Mouse (Mus musculus): ENCODE measurements at regions not wholly inside any gene's neighbourhood (a gene's known extent, or its start where the extent isn't known, plus 50 kb on each side); places are given as distances from the start of the nearest gene placed in this dataset.
A peak's percentile ranks its signal among the peaks of the same experiment; 100 is the strongest.

DNA sequence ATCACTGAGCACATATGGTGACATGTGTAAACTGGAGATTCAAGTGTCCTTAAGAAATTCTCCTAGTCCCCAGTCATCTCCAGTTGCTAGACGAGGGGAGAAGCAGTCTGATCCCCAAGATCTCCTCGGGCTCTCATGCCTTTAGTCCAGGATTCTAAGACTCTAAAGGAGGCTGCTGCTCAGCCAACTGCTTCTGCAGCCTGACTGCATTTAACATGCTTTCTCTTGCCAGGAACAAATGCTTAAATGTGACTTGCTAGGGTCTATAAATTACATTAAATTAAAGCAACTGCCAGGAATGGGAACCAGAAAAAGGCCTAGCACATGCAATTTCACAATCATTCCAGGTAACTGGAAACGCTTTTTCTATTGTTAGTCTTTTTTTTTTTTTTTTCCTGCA, 599.8 kb upstream of the Gcfc2 start:
- DNase-seq (ENCODE audit: low read depth, low spot score): no peak

DNA sequence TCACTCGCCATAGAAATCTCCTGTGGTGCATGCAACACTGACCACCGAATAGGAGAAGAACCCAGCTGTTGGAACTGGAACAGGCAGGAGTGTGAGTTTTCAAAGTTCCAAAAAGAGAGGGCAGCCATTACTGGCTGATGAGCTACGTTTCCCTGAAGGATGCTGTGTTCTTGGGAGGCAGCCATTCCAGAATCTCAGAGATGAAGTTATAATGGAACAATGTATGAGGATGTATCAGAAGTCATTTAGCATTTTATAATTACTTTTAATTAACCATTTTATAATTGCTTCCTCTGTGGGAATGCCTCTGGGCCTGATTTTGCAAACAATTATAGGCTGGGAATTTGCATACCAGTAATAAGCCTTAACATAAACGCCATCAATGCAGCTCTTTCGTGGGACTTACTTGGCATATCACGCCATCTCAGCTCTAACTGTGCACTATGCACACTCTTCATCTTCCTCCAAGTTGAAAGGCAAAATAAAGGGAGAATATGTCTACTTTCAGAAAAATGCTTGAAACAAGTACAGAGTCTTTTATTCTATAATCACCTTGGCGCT, 559.4 kb upstream of the Gcfc2 start:
- no peak for DNase-seq (ENCODE audit: low read depth, low spot score)

DNA sequence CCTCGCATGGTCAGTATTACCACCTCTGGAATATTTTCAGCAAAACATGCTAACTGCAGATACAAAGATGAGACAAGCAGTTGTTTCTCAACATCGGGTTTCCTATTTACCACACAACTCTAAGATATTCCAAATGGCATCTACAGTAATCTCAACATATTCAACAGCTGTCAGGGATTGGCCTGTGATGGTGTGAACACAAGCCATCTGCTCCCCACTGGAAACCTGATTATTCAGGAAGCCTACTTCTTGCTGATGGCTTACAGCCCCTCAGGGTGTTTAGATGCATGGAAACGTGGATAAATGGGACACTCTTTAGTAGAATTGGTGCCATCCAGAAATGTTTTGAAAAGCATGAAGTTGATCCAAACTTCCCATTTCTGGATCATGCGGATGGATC, 535.0 kb upstream of the Gcfc2 start:
- no peak for DNase-seq (ENCODE audit: low read depth, low spot score)

DNA sequence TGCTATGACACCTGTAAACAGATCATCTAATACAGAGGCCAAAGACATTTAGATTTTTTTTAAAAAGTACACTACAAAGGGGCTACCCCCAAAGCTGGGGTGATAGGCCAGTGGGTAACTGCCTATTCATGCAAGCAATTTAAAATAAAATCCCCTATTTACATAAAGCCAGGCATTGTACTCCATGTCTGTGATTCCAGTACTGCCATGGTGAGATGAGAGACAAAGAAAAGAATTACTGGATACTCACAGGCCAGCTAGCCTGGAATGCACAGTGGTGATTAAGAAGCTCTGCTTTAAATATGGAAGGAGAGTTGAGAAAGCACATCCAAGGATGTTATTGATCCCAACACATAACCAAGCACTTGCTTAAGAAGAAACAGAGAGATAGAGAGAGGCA, 520.3 kb upstream of the Gcfc2 start:
- DNase-seq (ENCODE audit: low read depth, low spot score): no peak

DNA sequence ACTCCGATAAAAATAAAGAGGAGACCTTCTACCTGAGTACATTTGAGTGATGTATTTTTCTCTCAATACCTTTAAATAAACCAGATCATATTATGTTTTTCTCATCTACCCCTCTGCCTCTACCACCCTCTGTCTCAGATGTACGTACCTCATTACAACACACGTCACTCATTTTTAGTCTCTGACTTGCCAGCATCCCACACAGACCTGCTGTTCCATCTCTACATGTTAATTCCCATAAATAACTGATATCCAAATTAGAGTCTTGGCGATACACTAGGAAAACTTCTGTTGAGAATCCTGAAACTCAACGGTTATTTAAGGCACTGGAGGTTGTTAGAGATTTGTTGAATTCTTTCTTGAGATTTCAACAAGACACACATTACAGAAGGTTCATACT, 509.9 kb upstream of the Gcfc2 start:
- DNase-seq (ENCODE audit: low read depth, low spot score): no peak

- no peak for DNase-seq (ENCODE audit: low read depth, low spot score)
Observed at GRCm38 (mm10) chr6:81434745-81435144, 488.7 kb upstream of the Gcfc2 start.

DNA sequence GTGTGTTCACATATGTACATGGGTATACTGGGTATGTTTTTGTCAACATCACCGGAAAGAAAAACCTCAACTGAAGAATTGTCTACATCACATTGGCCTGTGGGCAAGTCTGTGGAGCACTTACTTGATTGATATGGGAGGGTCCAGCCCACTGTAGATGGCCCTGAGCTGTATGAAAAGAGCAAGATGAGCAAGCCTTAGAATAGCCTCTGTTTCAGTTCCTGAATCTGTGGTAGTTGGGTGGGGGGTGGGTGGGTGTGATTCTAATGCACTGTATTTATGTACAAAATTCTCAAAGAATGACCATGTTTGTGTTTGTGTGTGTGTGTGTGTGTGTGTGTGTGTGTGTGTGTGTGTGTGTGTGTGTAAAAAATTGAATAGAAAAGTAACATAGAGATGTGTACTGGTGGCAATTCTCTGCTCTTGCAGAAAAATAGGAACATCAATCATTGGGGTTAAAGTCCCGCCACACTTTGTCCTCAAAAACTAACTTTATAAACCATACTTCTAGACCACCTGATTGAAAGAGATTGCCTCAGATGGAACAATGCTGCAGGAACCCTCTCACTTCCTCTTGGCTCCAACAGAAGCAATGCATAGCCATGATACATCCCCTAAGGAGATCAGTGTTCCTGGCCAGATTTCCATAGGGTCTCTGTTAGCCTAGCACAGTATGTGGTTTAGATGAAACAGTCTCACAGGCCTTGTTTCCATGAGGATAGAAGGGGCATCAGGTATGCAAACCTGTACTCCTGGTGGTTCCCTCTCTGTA, 484.3 kb upstream of the Gcfc2 start:
- DNase-seq (ENCODE audit: low read depth, low spot score): no peak

DNA sequence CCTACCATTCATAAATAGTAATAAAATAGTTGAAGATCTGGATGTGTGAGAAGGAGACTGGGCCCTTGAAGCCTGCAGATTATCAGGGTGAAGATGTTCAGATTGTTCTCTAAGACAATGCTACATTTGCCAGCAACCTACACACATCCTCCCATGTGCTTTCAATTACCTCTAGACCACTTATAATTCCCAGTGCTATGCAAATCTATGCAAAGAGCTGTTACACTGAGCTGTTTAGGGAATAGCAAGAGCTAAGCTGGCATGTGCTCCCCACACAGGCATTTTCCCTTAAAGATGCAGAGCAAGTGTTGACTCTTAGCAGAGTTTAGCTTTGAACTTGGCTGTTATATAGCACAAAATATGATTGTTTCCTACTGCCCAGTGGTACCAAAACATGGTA, 482.1 kb upstream of the Gcfc2 start:
- no peak for DNase-seq (ENCODE audit: low read depth, low spot score)

- no peak for DNase-seq (ENCODE audit: low read depth, low spot score)
Observed at GRCm38 (mm10) chr6:81446019-81446800, 477.3 kb upstream of the Gcfc2 start.

- no peak for DNase-seq (ENCODE audit: low read depth, low spot score)
Observed at GRCm38 (mm10) chr6:81447701-81448100, 475.8 kb upstream of the Gcfc2 start.

GRCm38 (mm10) chr6:81448366-81448765, 475.1 kb upstream of the Gcfc2 start:
- no peak for DNase-seq (ENCODE audit: low read depth, low spot score)

GRCm38 (mm10) chr6:81461095-81461494, 462.4 kb upstream of the Gcfc2 start:
- no peak for DNase-seq (ENCODE audit: low read depth, low spot score)

DNA sequence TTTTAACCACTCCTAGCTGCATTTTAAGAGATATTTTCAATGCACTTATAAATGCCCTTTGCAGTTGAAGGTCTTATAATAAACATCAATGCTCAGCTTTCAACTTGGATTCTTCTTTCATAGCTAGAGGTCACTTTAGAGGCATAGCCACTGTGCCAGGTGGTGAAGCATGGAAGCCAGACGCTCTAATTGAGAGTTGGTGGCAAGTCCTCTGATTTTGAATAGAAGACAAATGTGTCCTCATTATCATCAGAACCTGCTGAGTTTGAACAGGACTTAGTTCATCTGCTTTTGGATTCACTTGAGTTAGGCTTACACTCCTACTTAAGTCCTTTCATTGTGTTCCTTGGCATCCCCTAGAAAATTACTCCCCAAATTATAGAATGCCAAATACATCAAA, 459.0 kb upstream of the Gcfc2 start:
- no peak for DNase-seq (ENCODE audit: low read depth, low spot score)

GRCm38 (mm10) chr6:81466536-81466935, 456.9 kb upstream of the Gcfc2 start:
- DNase-seq (ENCODE audit: low read depth, low spot score): no peak

DNA sequence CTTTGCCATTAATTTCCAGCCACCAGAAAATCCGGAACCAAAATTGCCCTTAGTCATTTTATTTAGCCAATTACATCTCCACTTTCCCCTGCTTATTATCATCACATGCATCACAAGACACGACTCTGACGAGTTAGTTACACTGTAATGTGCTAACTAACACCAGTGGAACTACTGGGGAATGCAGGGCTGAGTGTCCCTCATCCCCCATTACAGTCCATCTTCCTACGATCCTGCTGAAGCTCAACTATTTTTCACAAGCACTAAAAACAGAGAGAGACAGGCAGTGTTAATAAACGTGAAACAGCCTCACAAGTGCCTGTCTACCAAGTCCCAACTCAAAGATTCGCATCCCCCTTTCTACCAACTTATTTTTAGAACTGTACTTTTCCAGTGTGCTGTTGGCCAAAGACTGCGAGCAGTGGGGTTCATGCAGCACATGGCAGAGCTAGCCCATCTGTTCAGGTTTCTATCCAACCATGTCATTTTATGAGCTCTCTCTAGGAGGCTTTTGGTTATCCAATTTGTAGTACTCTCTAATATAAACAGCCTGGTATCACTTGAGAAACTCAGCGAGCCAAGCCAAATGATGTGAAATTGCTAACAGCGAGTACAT, 452.0 kb upstream of the Gcfc2 start:
- peak; percentile 51 for DNase-seq (ENCODE audit: low read depth, low spot score)

- DNase-seq (ENCODE audit: low read depth, low spot score): no peak
Observed at GRCm38 (mm10) chr6:81472506-81472905, 451.0 kb upstream of the Gcfc2 start.

GRCm38 (mm10) chr6:81474786-81475185, 448.7 kb upstream of the Gcfc2 start:
- no peak for DNase-seq (ENCODE audit: low read depth, low spot score)

- no peak for DNase-seq (ENCODE audit: low read depth, low spot score)
Observed at GRCm38 (mm10) chr6:81487006-81487405, 436.5 kb upstream of the Gcfc2 start.

DNA sequence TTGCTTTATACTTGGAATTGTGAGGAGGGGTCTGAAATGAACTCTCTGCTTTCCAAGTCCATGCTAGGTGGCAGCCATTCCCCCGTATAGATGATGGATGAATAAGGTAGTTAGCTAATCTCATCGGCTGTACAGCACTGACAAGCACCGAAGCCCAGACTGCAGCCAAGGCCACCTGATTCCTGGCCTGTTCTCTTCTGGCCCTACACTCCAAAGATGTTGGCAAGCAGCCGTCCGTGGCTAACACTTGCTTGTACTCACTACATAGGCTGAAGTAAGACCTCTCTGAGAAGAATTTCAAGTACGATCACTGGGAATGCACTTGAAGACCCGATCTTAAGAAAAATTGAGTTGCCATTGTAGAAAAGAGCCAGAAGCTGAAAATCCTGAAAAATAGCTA, 427.2 kb upstream of the Gcfc2 start:
- DNase-seq (ENCODE audit: low read depth, low spot score): no peak

DNA sequence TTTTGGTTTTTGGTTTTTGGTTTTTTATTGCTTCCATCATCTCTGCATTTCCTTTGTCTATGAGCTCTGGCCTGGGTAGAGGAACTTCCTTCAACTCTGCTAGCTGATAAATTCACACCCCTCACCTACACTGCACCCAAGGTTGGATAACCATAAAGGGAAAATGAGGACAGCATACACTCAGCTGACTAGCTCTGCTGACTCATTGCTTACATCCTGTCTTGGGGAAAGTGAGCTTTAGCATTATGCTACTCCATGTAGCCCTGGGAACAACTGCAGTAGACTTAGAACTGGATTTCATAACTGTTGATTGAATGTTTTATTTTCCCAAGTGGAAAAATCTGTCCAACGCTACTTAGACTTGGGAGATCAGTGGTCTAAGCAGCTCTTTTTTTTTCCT, 406.3 kb upstream of the Gcfc2 start:
- no peak for DNase-seq (ENCODE audit: low read depth, low spot score)

DNA sequence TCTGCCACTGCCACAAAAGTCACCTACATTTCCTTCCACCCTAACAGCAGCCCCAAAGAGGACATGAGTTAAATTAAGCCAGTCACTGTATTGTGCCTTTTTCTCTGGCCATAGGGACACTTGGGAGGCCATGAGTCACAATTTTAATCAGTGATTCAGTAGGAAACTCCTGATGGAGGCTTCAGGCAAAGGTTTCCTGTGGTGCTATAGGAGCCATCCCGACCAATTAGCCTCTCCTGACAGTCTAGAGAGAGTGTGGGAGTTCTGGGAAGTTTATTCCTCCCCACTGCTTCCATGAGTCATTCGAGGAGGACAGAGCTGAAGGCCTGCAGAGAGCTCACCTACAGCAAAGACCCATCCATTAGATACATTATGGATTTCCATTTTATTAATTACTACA, 361.2 kb upstream of the Gcfc2 start:
- DNase-seq (ENCODE audit: low read depth, low spot score): no peak

DNA sequence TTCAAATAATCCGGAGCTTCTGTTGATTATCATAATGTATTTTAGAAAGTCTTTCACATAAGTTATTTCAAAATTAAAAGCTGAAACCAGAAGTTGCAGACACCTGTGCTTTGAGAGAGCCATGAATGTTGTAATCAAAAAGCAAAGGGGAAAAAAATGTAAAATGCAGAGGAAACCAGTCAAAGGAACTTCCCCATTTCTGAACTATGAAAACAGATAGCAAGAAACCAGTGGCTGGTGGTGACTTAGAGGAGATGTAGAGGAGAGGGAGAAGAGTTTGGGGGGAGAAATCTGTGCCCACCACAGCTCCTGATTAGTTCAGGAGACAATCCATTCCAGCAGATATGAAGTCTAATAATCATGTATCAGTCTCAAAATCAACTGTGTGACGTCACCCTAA, 360.3 kb upstream of the Gcfc2 start:
- DNase-seq (ENCODE audit: low read depth, low spot score): no peak
